Mouse (Mus musculus) CD8-positive naive resting alpha-beta T cell, adult 2 months (primary cell): ENCODE measurements around the gene Gm17361.
"Not testable (repeated sequence)": the region's sequence is repeated elsewhere in the genome, so short reads cannot be mapped to it uniquely, and the experiment has no call there.

Experiments
- DNase-seq, 2 experiments: peaks; one replicate each; pipeline ENCODE4 v3.0.0; 2022; ENCODE audit warnings: low read depth in 2 of 2, low spot score in 2 of 2

The Gm17361 gene

DNA sequence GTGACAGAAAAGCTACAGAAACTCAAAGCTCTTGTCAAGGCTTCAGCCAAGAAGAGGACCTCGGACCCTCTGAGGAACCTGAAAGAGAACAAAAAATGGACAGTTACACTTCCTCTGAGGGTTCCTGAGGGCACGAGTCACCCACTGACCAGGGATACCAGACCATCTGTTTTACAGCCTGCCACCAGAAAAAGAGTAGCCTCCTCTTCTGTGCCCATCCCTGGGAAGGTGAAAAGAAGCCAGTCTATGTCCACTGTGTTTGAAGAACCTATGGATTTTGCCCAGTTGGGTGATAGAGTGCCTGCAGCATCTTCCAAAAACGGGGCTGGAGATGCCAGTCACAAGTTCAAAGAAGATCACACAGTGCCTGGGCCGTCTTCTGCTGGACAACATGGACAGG is at the start of gene Gm17361:
Gm17361 (plus strand) TSS at position 301 of the 400 bp plus-strand sequence.
- DNase-seq, result not testable (repeated sequence)
